Mouse (Mus musculus): ENCODE measurements around the gene Kpnb1. TPM values are rescaled to one million over a fixed set of nuclear protein-coding genes. Genes with fewer than 3 reads are reported as not detected.

The Kpnb1 gene
- polyA plus RNA-seq, 1 experiment from 2014 or later: 98.3 TPM

- peaks cover 28% of the 10 kb centered on the region for H3K4me1 ChIP-seq
- no peaks in the 10 kb centered on the region for H3K27me3 ChIP-seq (ENCODE audit: poor library complexity, severe bottlenecking)
- 92% methylated on average over 5 of the region's 5 CpGs for WGBS
- DNase-seq (ENCODE audit: extremely low spot score, low spot score): no peak
- no peaks in the 10 kb centered on the region for H3K9me3 ChIP-seq
- no peak overlapping the region for H3K27ac ChIP-seq
- peaks cover 100% of the 10 kb centered on the region for H3K36me3 ChIP-seq (replicated peaks)
- no peak overlapping the region for H3K4me3 ChIP-seq
These were observed 6.6 kb downstream of the Kpnb1 start for GRCm38 (mm10) chr11:97181061-97181460.

- H3K4me1 ChIP-seq: 0 out of 2 replicates have a peak, but pooled peaks cover 3% of the 10 kb centered on the region
- H3K36me3 ChIP-seq (replicated peaks): peaks cover 100% of the 10 kb centered on the region
- H3K4me3 ChIP-seq: no peak overlapping the region
- WGBS: 100% methylated on average over 2 of the region's 2 CpGs
- H3K9me3 ChIP-seq: no peaks in the 10 kb centered on the region
- H3K27me3 ChIP-seq (ENCODE audit: poor library complexity, severe bottlenecking): no peaks in the 10 kb centered on the region
- no peak for DNase-seq (ENCODE audit: extremely low spot score, low spot score)
- H3K27ac ChIP-seq: no peak overlapping the region
These were observed 9.5 kb downstream of the Kpnb1 start for GRCm38 (mm10) chr11:97178198-97178597.

- no peak overlapping the region for H3K27ac ChIP-seq
- no peaks in the 10 kb centered on the region for H3K9me3 ChIP-seq
- 75% methylated on average over 3 of the region's 3 CpGs for WGBS
- no peak overlapping the region for H3K4me3 ChIP-seq
- H3K4me1 ChIP-seq: no peaks in the 10 kb centered on the region
- no peak for DNase-seq (ENCODE audit: extremely low spot score, low spot score)
- peaks cover 100% of the 10 kb centered on the region for H3K36me3 ChIP-seq (replicated peaks)
- no peaks in the 10 kb centered on the region for H3K27me3 ChIP-seq (ENCODE audit: poor library complexity, severe bottlenecking)
These were observed 10.8 kb downstream of the Kpnb1 start for GRCm38 (mm10) chr11:97176851-97177250.

DNA sequence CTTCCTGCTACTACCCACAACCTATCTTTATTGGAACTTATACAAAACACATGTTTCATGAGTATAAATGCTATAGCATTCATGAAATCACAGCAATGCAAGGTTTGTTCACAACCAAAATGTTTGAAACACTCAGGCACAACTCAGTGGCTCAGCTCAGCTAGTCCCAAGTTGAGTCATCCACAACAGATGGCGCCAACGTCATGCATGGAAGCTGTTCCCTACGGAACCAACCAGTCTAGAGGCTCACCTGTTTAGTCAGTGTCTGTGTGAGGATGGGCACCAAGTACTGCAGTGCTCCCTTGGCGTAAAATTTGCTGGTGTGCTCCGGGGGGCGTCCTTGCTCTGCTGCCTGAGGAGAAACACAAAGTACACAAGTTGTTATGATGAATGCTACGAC, 12.2 kb downstream of the Kpnb1 start:
- 96% methylated on average over 7 of the region's 7 CpGs for WGBS
- Histone ChIP-seq H3K4me3 (no peak overlapping the region), H3K9me3 (no peaks in the 10 kb centered on the region), H3K4me1 (no peaks in the 10 kb centered on the region), H3K27me3 (ENCODE audit: poor library complexity, severe bottlenecking) (no peaks in the 10 kb centered on the region), H3K36me3 (replicated peaks) (peaks cover 100% of the 10 kb centered on the region), H3K27ac (no peak overlapping the region)
- DNase-seq (ENCODE audit: extremely low spot score, low spot score): no peak

DNA sequence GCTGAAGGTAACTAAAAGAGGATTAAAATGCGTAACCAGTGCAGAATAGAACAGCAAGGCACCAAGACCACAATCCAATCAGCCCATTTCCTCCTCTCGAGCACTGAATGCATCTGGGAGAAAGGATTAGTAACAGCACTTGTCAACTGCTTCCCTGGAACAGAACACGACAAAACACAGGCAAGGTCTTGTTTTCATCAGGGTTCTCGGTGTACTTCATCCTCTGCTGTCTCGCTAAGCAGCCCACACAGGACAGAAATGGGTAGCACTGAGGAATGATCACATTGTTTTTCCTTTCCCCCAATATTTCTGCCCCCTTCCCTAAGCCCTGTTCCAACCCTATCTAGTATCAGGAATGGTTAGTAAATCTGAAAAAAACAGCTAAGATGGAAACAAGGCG, 27.3 kb downstream of the Kpnb1 start:
- WGBS: 78% methylated on average over 6 of the region's 6 CpGs
- no peak overlapping the region for H3K27ac ChIP-seq
- peaks cover 100% of the 10 kb centered on the region for H3K36me3 ChIP-seq (replicated peaks)
- H3K27me3 ChIP-seq (ENCODE audit: poor library complexity, severe bottlenecking): no peaks in the 10 kb centered on the region
- no peaks in the 10 kb centered on the region for H3K9me3 ChIP-seq
- H3K4me1 ChIP-seq: no peaks in the 10 kb centered on the region
- no peak overlapping the region for H3K4me3 ChIP-seq
- DNase-seq (ENCODE audit: extremely low spot score, low spot score): no peak

DNA sequence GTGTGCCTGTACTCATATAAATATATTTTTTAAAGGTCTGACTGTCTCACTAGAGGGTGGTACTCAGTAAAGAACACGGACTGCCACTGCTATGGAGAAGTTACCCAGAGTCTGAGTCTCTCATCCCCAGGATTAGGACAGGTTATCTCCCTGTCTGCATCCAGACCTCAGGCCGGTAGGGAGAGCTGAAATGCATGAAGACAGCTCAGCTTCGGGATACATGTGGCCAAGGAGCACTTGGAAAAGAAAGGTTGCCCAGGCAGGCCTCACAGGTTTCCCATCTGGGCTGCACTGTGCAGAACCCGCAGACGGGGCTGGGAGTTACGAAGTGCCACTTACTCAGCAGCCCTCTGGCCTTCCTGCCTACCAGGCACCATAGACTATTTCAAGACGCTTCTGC, 30.7 kb downstream of the Kpnb1 start:
- Histone ChIP-seq H3K4me3 (no peak overlapping the region), H3K27ac (no peak overlapping the region), H3K9me3 (no peaks in the 10 kb centered on the region), H3K4me1 (peaks cover 27% of the 10 kb centered on the region), H3K36me3 (replicated peaks) (peaks cover 86% of the 10 kb centered on the region), H3K27me3 (ENCODE audit: poor library complexity, severe bottlenecking) (peaks cover 5% of the 10 kb centered on the region; the same call in 1 of the 2 replicates)
- DNase-seq (ENCODE audit: extremely low spot score, low spot score): no peak
- 88% methylated on average over 7 of the region's 7 CpGs for WGBS

GRCm38 (mm10) chr11:97152662-97153287, 34.9 kb downstream of the Kpnb1 start:
- no peaks in the 10 kb centered on the region for H3K9me3 ChIP-seq
- 24% methylated on average over 10 of the region's 10 CpGs for WGBS
- H3K27me3 ChIP-seq (ENCODE audit: poor library complexity, severe bottlenecking): peaks cover 30% of the 10 kb centered on the region
- H3K4me1 ChIP-seq: peaks cover 62% of the 10 kb centered on the region
- H3K27ac ChIP-seq: 0 out of 2 replicates have a peak overlapping the region, but pooled peaks have one; percentile 96
- H3K36me3 ChIP-seq (replicated peaks): peaks cover 46% of the 10 kb centered on the region
- H3K4me3 ChIP-seq: peak overlapping the region; percentile 84
- no peak for DNase-seq (ENCODE audit: extremely low spot score, low spot score)

- Histone ChIP-seq H3K27ac (peak overlapping the region; percentile 96), H3K36me3 (replicated peaks) (peaks cover 44% of the 10 kb centered on the region), H3K27me3 (ENCODE audit: poor library complexity, severe bottlenecking) (peaks cover 38% of the 10 kb centered on the region), H3K4me3 (peak overlapping the region; percentile 84), H3K4me1 (peaks cover 62% of the 10 kb centered on the region), H3K9me3 (no peaks in the 10 kb centered on the region)
- no peak for DNase-seq (ENCODE audit: extremely low spot score, low spot score)
- under 1% methylated on average over 11 of the region's 11 CpGs for WGBS
These were observed 35.7 kb downstream of the Kpnb1 start for GRCm38 (mm10) chr11:97152023-97152426.

- Histone ChIP-seq H3K27me3 (ENCODE audit: poor library complexity, severe bottlenecking) (peaks cover 38% of the 10 kb centered on the region), H3K36me3 (replicated peaks) (peaks cover 39% of the 10 kb centered on the region), H3K4me3 (peak within 1 kb of the TSS; percentile 84), H3K4me1 (peaks cover 67% of the 10 kb centered on the region), H3K9me3 (no peaks in the 10 kb centered on the region), H3K27ac (peak within 1 kb of the TSS; percentile 96)
- WGBS: under 1% methylated on average over 45 of the region's 64 CpGs
- peak; percentile 55 for DNase-seq (ENCODE audit: extremely low spot score, low spot score)
These were observed 36.3 kb downstream of the Kpnb1 start, which contains the start of gene Tbkbp1 for GRCm38 (mm10) chr11:97151343-97151801. TSS of gene Tbkbp1 (minus strand) at chr11:97151495.

GRCm38 (mm10) chr11:97150411-97151330, 37.0 kb downstream of the Kpnb1 start:
- no peaks in the 10 kb centered on the region for H3K9me3 ChIP-seq
- H3K27me3 ChIP-seq (ENCODE audit: poor library complexity, severe bottlenecking): peaks cover 38% of the 10 kb centered on the region
- peaks cover 39% of the 10 kb centered on the region for H3K36me3 ChIP-seq (replicated peaks)
- peak overlapping the region; percentile 84 for H3K4me3 ChIP-seq
- peaks cover 72% of the 10 kb centered on the region for H3K4me1 ChIP-seq
- peak overlapping the region; percentile 96 for H3K27ac ChIP-seq
- DNase-seq (ENCODE audit: extremely low spot score, low spot score): peak; percentile 85
- WGBS: under 1% methylated on average over 98 of the region's 102 CpGs

DNA sequence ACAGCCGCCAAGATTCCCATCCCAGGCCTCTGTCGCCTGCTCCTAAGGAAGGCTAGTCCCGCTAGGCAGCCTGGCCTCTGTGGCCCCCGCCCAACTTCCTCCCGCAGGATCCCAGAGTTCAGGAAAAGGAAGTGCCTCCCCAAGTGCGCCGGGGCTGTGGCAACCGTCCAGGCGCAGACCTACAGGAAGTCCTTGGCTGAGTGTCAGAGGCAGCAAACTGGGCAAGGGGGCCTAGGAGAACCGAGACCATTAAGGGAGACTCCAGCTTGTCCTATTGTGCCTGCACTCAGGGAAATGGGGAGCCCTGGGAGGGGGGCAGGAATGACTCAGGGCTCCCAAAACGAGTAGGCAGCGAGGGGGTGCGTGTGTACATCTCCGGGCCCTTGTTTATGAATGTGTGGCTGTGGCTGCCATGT, 37.7 kb downstream of the Kpnb1 start:
- Histone ChIP-seq H3K9me3 (no peaks in the 10 kb centered on the region), H3K4me3 (peak overlapping the region; percentile 84), H3K27ac (peak overlapping the region; percentile 96), H3K36me3 (replicated peaks) (peaks cover 38% of the 10 kb centered on the region), H3K27me3 (ENCODE audit: poor library complexity, severe bottlenecking) (peaks cover 38% of the 10 kb centered on the region), H3K4me1 (peaks cover 72% of the 10 kb centered on the region)
- peak; percentile 39 for DNase-seq (ENCODE audit: extremely low spot score, low spot score)
- 3% methylated on average over 14 of the region's 14 CpGs for WGBS

GRCm38 (mm10) chr11:97149026-97149425, 38.7 kb downstream of the Kpnb1 start:
- no peaks in the 10 kb centered on the region for H3K9me3 ChIP-seq
- DNase-seq (ENCODE audit: extremely low spot score, low spot score): no peak
- H3K4me1 ChIP-seq: peaks cover 65% of the 10 kb centered on the region
- H3K27me3 ChIP-seq (ENCODE audit: poor library complexity, severe bottlenecking): peaks cover 38% of the 10 kb centered on the region
- 20% methylated on average over 9 of the region's 9 CpGs for WGBS
- H3K4me3 ChIP-seq: peak overlapping the region; percentile 84
- H3K36me3 ChIP-seq (replicated peaks): peaks cover 37% of the 10 kb centered on the region
- H3K27ac ChIP-seq: peak overlapping the region; percentile 96; the same call in 1 of the 2 replicates

All from forebrain, embryonic 10.5 days (tissue).